Mouse (Mus musculus) R1 (cell line): ENCODE results near the gene Pcsk5.
"Not testable (repeated sequence)": the region's sequence is repeated elsewhere in the genome, so short reads cannot be mapped to it uniquely, and the experiment has no call there.

ENCODE experiments used
- DNase-seq: peaks from one replicate; pipeline ENCODE4 v3.0.0-alpha.2; 2018; ENCODE audit warnings: low read depth, low spot score

Pcsk5 gene

GRCm38 (mm10) chr19:17479471-17479870, 358.0 kb downstream of the Pcsk5 start:
- DNase-seq = no peak

GRCm38 (mm10) chr19:17476021-17476420, 361.4 kb downstream of the Pcsk5 start:
- DNase-seq = no peak

GRCm38 (mm10) chr19:17473138-17473537, 364.3 kb downstream of the Pcsk5 start:
- DNase-seq = not testable (repeated sequence)

GRCm38 (mm10) chr19:17471861-17472260, 365.6 kb downstream of the Pcsk5 start:
- DNase-seq = no peak

GRCm38 (mm10) chr19:17471196-17471595, 366.2 kb downstream of the Pcsk5 start:
- DNase-seq = peak; percentile 3

- DNase-seq = peak; percentile 6
These were observed 369.7 kb downstream of the Pcsk5 start for GRCm38 (mm10) chr19:17467556-17468211.

- no peak for DNase-seq
These were observed 385.4 kb downstream of the Pcsk5 start for GRCm38 (mm10) chr19:17452001-17452400.

GRCm38 (mm10) chr19:17443581-17443980, 393.9 kb downstream of the Pcsk5 start:
- peak; percentile 11 for DNase-seq

GRCm38 (mm10) chr19:17439476-17440189, 397.8 kb downstream of the Pcsk5 start:
- DNase-seq = no peak

GRCm38 (mm10) chr19:17436651-17437050, 400.8 kb downstream of the Pcsk5 start:
- DNase-seq = no peak

GRCm38 (mm10) chr19:17428561-17428914, 408.9 kb downstream of the Pcsk5 start:
- DNase-seq = no peak

GRCm38 (mm10) chr19:17427824-17428560, 409.4 kb downstream of the Pcsk5 start:
- no peak for DNase-seq

GRCm38 (mm10) chr19:17423306-17423705, 414.1 kb downstream of the Pcsk5 start:
- DNase-seq = no peak

- DNase-seq = peak; percentile 77
These were observed 419.6 kb downstream of the Pcsk5 start for GRCm38 (mm10) chr19:17417855-17418254.

- no peak for DNase-seq
These were observed 424.4 kb downstream of the Pcsk5 start for GRCm38 (mm10) chr19:17412915-17413459.

GRCm38 (mm10) chr19:17410465-17411065, 426.9 kb downstream of the Pcsk5 start:
- DNase-seq = no peak

GRCm38 (mm10) chr19:17409351-17409750, 428.1 kb downstream of the Pcsk5 start:
- DNase-seq = no peak

- no peak for DNase-seq
These were observed 428.8 kb downstream of the Pcsk5 start for GRCm38 (mm10) chr19:17408591-17408990.

- no peak for DNase-seq
These were observed 430.6 kb downstream of the Pcsk5 start for GRCm38 (mm10) chr19:17406823-17407222.

GRCm38 (mm10) chr19:17403175-17403574, 434.3 kb downstream of the Pcsk5 start:
- no peak for DNase-seq

GRCm38 (mm10) chr19:17400571-17400970, 436.9 kb downstream of the Pcsk5 start:
- DNase-seq = no peak

- DNase-seq = no peak
These were observed 437.5 kb downstream of the Pcsk5 start for GRCm38 (mm10) chr19:17399965-17400364.
